Comparison of ENCODE assay signal across 23 mouse cellular contexts in the genomic region with DNA sequence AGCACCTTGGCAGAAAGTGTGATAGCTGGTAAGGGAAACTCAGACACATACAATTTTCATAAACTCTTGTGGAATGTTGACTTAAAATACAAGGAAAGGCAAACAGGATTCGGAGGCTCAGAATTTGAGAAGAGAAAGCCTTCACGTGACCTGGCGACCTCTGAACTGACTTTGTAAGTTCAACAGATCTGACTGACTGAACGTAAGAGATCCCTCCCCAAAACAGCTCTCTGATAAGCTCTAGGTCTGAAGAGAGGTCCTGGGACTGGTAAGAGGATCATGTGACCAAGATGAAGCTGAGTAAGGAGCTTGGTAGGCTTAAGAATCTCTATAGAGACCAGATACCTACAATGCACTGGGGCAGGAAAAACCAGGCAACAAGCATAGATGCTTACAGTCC.
"Had no signal": no experiment of that assay in that cellular context is flagged by ENCODE, and none has a peak within 500 bp of the region (broad histone marks: within the 10 kb centered on the region; RNA-seq: fewer than 3 reads in every experiment).

No protein-coding gene starts in this region.

- H3K9me3 ChIP-seq: kidney, embryonic 15.5 days; liver, embryonic 13.5 days; lung, embryonic 15.5 days; megakaryocyte, embryonic 14.5 days; neural tube, embryonic 12.5 days; neural tube, embryonic 15.5 days; stomach, embryonic 15.5 days had no signal

- H3K27ac ChIP-seq: kidney, embryonic 15.5 days; left cerebral cortex, adult 2 months; liver, embryonic 13.5 days; lung, embryonic 15.5 days; neural tube, embryonic 12.5 days; neural tube, embryonic 15.5 days; stomach, embryonic 15.5 days had no signal

- H3K36me3 ChIP-seq: kidney, embryonic 15.5 days; liver, embryonic 13.5 days; lung, embryonic 15.5 days; neural tube, embryonic 12.5 days; neural tube, embryonic 15.5 days; stomach, embryonic 15.5 days had no signal

- H3K4me1 ChIP-seq: kidney, embryonic 15.5 days; lung, embryonic 15.5 days; neural tube, embryonic 12.5 days; neural tube, embryonic 15.5 days; stomach, embryonic 15.5 days had no signal

- H3K27me3 ChIP-seq: kidney, embryonic 15.5 days; liver, embryonic 13.5 days; lung, embryonic 15.5 days; megakaryocyte, embryonic 14.5 days; neural tube, embryonic 12.5 days; neural tube, embryonic 15.5 days; stomach, embryonic 15.5 days had no signal

- H3K4me3 ChIP-seq: kidney, embryonic 15.5 days; left cerebral cortex, adult 2 months; liver, embryonic 13.5 days; lung, embryonic 15.5 days; megakaryocyte, embryonic 14.5 days; neural tube, embryonic 12.5 days; neural tube, embryonic 15.5 days; stomach, embryonic 15.5 days had no signal

- H3K9ac ChIP-seq: kidney, embryonic 15.5 days; liver, embryonic 13.5 days; lung, embryonic 15.5 days; neural tube, embryonic 12.5 days; neural tube, embryonic 15.5 days; stomach, embryonic 15.5 days had no signal

- DNase-seq: kidney, adult 11 months; kidney, adult 8-10 months; kidney, postnatal 10 days; kidney, postnatal 36 days; layer of hippocampus, postnatal 36 days; liver, embryonic 13.5 days; lung, adult 18-20 months; lung, postnatal 10 days; lung, postnatal 36 days; midbrain, embryonic 14.5 days; retina, postnatal 1 day; right cerebral cortex, postnatal 25 days; spleen, adult 18-20 months; thymus, adult 18-20 months; thymus, postnatal 36 days had no signal

- H3K4me2 ChIP-seq: kidney, embryonic 15.5 days; liver, embryonic 13.5 days; lung, embryonic 15.5 days; midbrain, embryonic 11.5 days; neural tube, embryonic 12.5 days; neural tube, embryonic 15.5 days; stomach, embryonic 15.5 days had no signal
